Mouse (Mus musculus): Measurements from ENCODE around the gene Olfr1272.
"Not testable (repeated sequence)": the region's sequence is repeated elsewhere in the genome, so short reads cannot be mapped to it uniquely, and the experiment has no call there.

The Olfr1272 gene

DNA sequence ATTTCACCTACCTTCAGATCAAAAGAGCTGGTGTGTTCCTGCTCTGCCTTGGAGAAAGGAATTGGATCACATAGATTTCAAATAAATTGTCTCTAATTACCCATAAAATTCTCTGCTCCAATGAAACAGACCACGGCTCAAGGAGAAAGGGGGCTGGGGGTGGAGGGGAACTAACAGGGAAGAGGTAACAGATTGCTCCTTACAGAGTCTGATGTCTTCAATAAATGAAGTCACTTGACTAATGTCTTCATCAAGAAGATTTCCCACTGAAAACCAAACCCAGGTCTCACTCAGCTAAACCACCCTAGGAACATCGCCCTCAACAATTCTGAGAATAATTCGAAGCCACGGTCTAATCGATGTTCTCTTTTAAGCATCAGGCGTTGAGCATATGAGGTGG, at the start of gene Olfr1272:
Gene Olfr1272 (minus strand): TSS at position 101 of the 400 bp plus-strand sequence.
- no peak for DNase-seq (ENCODE audit: low read depth, low spot score)

DNA sequence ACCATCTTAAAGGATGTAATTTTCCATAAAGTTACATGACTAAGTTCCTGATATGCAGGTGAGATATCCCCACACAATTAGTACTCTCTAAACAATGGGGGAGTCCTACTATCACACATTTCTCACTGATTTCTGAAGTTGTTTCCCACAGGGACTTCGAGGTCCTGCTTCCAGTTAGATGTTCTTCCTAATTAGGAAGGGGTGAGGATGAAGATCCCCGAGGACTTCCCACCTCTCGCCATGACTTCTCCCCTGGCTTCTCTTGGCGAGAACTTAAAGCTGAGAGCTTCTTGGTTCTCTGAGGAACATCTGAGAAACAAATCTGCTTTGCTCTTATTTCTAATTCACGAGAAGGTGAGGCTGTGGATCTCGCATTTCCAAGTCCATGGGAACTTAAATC, 29.3 kb upstream of the Olfr1272 start, which contains the start of gene Gm13769:
Gene Gm13769 (plus strand): TSS at position 301 of the 400 bp plus-strand sequence.
- not testable (repeated sequence) for DNase-seq (ENCODE audit: low read depth, low spot score)

DNA sequence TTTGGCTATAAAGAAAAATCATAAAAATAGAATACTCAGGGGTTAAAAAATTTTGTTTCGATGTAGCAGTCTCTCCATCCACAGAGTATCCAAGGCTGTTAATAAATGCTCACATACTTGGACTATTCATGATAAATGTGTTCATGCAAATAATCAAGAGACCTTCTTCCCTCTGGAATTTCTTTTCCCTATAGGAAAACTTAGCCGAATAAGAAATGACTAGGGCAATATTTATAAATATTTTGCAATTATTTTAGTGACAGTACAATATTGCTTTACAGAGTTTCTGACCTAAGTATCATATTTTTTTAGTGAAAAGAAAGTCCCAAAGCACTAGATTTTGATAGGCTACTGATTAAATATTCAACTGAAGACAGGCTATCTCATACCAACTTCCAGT, 21.7 kb downstream of the Olfr1272 start, which contains the start of gene Olfr1271:
Gene Olfr1271 (minus strand): TSS at position 101 of the 400 bp plus-strand sequence.
- no peak for DNase-seq (ENCODE audit: low read depth, low spot score)

DNA sequence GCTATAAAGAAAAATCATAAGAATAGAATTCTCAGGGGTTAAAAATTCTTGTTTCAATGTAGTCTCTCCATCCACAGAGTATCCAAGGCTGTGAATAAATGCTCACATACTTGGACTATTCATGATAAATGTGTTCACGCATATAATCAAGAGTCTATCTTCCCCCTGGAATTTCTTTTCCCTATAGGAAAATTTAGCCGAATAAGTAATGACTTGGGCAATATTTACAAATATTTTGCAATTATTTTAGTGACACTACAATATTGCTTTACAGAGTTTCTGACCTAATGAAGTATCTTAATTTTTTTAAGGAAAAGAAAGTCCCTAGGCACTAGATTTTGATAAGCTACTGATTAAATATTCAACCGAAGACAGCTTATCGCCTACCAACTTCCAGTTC, 35.1 kb downstream of the Olfr1272 start, which contains the start of gene Olfr142:
Gene Olfr142 (minus strand): TSS at position 101 of the 400 bp plus-strand sequence.
- no peak for DNase-seq (ENCODE audit: low read depth, low spot score)

Measured in c-Kit-negative CD71-positive TER-119-positive erythroid progenitor cells, embryonic 14.5 days (primary cell).